Mouse (Mus musculus): ENCODE measurements around the gene Sv2c. TPM values are rescaled to one million over a fixed set of nuclear protein-coding genes. Genes with fewer than 3 reads are reported as not detected.

Sv2c gene
- polyA plus RNA-seq, 1 experiment from 2014 or later, result 0.77 TPM

DNA sequence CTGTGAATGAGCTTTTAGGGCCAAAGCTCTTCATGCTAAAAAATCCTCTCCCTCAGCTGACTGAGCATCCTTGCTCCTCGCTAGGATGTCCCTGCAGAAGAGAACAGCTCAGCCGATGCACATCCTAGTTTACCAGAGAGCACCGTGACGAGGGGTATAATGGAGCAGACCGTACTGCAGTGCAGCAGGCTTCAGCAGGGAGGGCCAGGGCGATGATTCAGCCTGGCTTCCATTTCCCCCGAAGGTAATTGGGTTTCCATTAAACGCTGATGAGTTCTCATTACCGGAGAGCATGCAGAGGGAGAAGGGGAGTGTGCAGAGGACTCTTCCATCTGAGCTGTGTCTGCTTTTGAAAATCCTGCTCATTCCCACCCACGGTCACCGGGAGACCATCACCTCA is 108.5 kb downstream of the Sv2c start:
- Histone ChIP-seq H3K27ac (ENCODE audit: low read length) (no peak overlapping the region), H3K4me1 (replicated peaks; ENCODE audit: control insufficient read depth, insufficient read depth, low read length) (no peaks in the 10 kb centered on the region), H3K36me3 (ENCODE audit: control insufficient read depth, insufficient read depth, low read length) (no peaks in the 10 kb centered on the region), H3K4me2 (ENCODE audit: low read depth, low read length) (no peak overlapping the region), H3K9me3 (ENCODE audit: control insufficient read depth, low read length) (no peaks in the 10 kb centered on the region), H3K27me3 (ENCODE audit: control insufficient read depth, insufficient read depth, low read depth, low read length) (no peaks in the 10 kb centered on the region), H3K9ac (ENCODE audit: low read length) (no peak overlapping the region), H3K4me3 (ENCODE audit: low read length) (no peak overlapping the region)
- WGBS, result 88% methylated on average over 11 of the region's 11 CpGs
- ATAC-seq (ENCODE audit: low read depth), result no peak

DNA sequence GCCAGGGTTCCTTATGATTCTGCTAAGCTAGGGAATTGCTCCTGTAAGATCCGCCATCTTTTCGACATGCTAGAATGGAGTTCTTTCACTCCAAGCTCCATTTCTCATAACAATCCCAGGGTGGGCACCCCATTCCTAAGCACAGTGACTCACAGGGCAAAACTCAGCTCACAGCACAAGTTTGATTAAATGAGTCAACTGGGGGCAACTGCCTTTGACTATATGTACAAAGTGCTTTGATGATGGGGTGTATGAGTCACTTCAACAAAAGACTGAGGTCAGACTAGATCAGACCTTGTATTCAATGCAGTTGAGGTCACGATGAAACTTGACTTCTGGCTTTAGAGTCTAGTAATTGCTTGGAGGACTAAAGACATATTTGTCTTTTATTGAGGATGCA is 116.9 kb downstream of the Sv2c start:
- WGBS, result 92% methylated on average over 3 of the region's 3 CpGs

DNA sequence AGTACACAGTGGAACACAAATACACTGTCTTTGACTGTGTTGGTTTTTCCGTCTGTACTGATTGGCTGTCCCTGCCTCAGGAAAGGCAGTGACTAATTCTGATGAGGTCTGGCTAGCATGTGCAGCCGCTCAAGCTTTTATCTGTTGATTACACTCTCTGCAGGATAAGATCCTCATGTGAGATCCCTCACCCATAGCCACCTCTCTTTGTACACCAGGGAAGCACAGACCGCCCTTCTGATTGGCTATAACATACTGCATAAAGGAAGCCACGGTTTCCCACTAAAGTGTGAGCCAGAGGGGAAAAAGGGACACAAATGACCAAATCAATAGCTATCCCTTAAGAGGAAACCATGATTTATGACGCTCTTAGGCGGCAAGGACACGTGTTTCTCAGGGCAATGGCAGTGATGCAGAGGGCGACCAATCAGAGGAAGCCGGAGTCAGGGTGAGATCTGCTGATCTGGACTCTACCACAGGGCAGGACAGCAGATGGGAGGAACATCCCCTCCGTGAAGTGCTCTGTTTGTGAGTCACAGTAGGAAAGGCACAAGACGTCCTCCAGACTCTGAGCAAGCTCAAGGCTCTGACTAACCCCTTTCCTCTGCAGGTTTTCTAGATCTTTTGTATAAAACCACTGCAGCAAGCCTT is 121.4 kb downstream of the Sv2c start:
- no peak overlapping the region for H3K4me2 ChIP-seq (ENCODE audit: low read depth, low read length)

More for the DNA sequence above, 116.9 kb downstream of the Sv2c start:
- H3K9ac ChIP-seq (ENCODE audit: low read length), result no peak overlapping the region
- no peak overlapping the region for H3K4me2 ChIP-seq (ENCODE audit: low read depth, low read length)
- no peaks in the 10 kb centered on the region for H3K4me1 ChIP-seq (replicated peaks; ENCODE audit: control insufficient read depth, insufficient read depth, low read length)
- H3K36me3 ChIP-seq (ENCODE audit: control insufficient read depth, insufficient read depth, low read length), result no peaks in the 10 kb centered on the region
- ATAC-seq (ENCODE audit: low read depth), result no peak
- H3K9me3 ChIP-seq (ENCODE audit: control insufficient read depth, low read length), result no peaks in the 10 kb centered on the region
- no peaks in the 10 kb centered on the region for H3K27me3 ChIP-seq (ENCODE audit: control insufficient read depth, insufficient read depth, low read depth, low read length)
- no peak overlapping the region for H3K4me3 ChIP-seq (ENCODE audit: low read length)
- no peak overlapping the region for H3K27ac ChIP-seq (ENCODE audit: low read length)

DNA sequence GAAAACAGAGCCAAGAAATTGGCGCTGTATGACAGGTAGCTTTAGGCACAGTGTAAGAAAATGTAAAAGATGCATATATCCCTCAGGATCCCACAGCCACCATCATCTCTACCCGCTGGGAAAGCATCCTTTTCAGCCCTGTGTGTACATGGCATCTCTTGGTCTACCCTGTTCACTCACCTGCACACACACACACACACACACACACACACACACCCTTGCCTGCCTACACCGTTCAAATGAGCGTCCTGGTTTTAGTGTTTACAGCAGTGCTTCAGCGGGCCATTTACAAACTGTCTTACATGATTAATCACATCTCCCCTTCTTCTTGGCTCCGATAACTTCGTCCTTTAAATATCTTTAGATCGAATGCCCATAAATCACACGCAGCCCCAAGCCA is 123.4 kb downstream of the Sv2c start:
- no peak overlapping the region for H3K4me2 ChIP-seq (ENCODE audit: low read depth, low read length)
- H3K27me3 ChIP-seq (ENCODE audit: control insufficient read depth, insufficient read depth, low read depth, low read length), result no peaks in the 10 kb centered on the region
- no peaks in the 10 kb centered on the region for H3K4me1 ChIP-seq (replicated peaks; ENCODE audit: control insufficient read depth, insufficient read depth, low read length)
- ATAC-seq (ENCODE audit: low read depth), result no peak
- H3K36me3 ChIP-seq (ENCODE audit: control insufficient read depth, insufficient read depth, low read length), result no peaks in the 10 kb centered on the region
- H3K4me3 ChIP-seq (ENCODE audit: low read length), result no peak overlapping the region
- H3K27ac ChIP-seq (ENCODE audit: low read length), result no peak overlapping the region
- H3K9me3 ChIP-seq (ENCODE audit: control insufficient read depth, low read length), result no peaks in the 10 kb centered on the region
- no peak overlapping the region for H3K9ac ChIP-seq (ENCODE audit: low read length)
- WGBS, result 45% methylated on average over 9 of the region's 9 CpGs

More for the DNA sequence above, 121.4 kb downstream of the Sv2c start:
- ATAC-seq (ENCODE audit: low read depth), result no peak
- Histone ChIP-seq H3K4me3 (ENCODE audit: low read length) (no peak overlapping the region), H3K27ac (ENCODE audit: low read length) (no peak overlapping the region), H3K9me3 (ENCODE audit: control insufficient read depth, low read length) (no peaks in the 10 kb centered on the region), H3K27me3 (ENCODE audit: control insufficient read depth, insufficient read depth, low read depth, low read length) (no peaks in the 10 kb centered on the region), H3K36me3 (ENCODE audit: control insufficient read depth, insufficient read depth, low read length) (no peaks in the 10 kb centered on the region), H3K9ac (ENCODE audit: low read length) (no peak overlapping the region), H3K4me1 (replicated peaks; ENCODE audit: control insufficient read depth, insufficient read depth, low read length) (no peaks in the 10 kb centered on the region)
- WGBS, result 33% methylated on average over 11 of the region's 11 CpGs

DNA sequence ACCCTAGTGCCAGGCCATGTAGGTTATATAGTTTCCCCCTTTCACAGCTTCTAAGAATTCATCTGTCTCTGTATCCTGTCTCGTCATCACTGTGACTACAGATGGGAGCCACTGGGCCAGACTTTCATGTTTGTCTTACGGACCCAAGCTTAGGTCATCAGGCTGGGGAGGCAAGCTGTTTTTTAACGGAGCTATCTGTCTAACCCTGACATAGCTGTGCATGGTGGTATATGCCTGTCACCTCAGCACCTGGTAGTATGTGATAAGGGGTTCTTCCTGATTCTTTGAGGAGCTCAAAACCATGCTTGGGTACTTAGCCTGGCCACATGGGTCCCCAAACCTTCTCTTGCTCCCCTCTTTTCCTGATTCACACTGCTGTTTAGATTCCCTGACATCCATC is 124.2 kb downstream of the Sv2c start:
- WGBS, result 57% methylated on average over 3 of the region's 3 CpGs
- H3K9me3 ChIP-seq (ENCODE audit: control insufficient read depth, low read length), result no peaks in the 10 kb centered on the region
- no peaks in the 10 kb centered on the region for H3K36me3 ChIP-seq (ENCODE audit: control insufficient read depth, insufficient read depth, low read length)
- no peaks in the 10 kb centered on the region for H3K4me1 ChIP-seq (replicated peaks; ENCODE audit: control insufficient read depth, insufficient read depth, low read length)
- H3K27ac ChIP-seq (ENCODE audit: low read length), result no peak overlapping the region
- no peak for ATAC-seq (ENCODE audit: low read depth)
- no peaks in the 10 kb centered on the region for H3K27me3 ChIP-seq (ENCODE audit: control insufficient read depth, insufficient read depth, low read depth, low read length)
- H3K4me2 ChIP-seq (ENCODE audit: low read depth, low read length), result no peak overlapping the region
- H3K4me3 ChIP-seq (ENCODE audit: low read length), result no peak overlapping the region
- no peak overlapping the region for H3K9ac ChIP-seq (ENCODE audit: low read length)

DNA sequence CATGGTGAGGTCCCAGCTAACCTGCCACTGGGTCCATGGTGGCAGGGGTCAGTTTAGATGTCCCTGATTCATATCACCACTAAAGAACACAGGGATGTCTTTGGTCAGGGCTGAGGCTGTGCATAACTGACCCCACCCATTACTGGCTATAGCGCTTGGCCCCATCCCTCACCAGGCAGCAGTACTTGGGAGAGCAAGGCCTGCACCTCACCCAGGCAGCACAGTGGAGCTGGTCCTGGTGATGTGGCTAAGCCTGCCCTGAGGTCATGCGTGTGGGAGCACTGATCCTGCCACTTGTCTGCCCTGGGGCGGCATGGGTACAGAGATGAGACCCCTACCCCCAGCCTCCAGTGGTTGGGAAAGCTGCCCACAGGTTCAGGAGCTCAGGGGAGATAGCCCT is 128.8 kb downstream of the Sv2c start:
- H3K27ac ChIP-seq (ENCODE audit: low read length), result no peak overlapping the region
- ATAC-seq (ENCODE audit: low read depth), result peak; percentile 31; the same call in 1 of the 2 replicates
- WGBS, result 89% methylated on average over 3 of the region's 3 CpGs

DNA sequence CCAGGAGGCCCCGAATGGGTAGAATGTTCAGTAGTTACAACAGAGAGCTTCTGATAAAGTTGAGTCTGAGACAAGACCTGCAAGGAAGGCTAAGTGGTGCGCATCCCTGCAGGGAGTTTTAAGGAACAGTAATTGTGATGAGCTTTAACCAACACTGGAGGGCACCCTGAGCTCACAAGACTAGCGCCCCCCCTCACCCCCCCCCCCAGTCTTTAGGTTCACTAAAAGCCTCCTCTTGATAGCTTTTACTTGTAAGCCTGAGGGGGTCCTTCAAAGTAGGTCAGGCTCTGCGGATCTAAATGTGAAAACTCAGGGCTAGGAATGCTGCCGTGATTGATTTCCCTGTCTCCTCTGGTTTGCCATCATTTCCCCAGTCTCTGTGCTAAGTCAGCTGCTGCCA is 129.9 kb downstream of the Sv2c start:
- no peak overlapping the region for H3K27ac ChIP-seq (ENCODE audit: low read length)
- H3K4me1 ChIP-seq (replicated peaks; ENCODE audit: control insufficient read depth, insufficient read depth, low read length), result no peaks in the 10 kb centered on the region
- H3K9ac ChIP-seq (ENCODE audit: low read length), result no peak overlapping the region
- 28% methylated on average over 5 of the region's 5 CpGs for WGBS
- H3K27me3 ChIP-seq (ENCODE audit: control insufficient read depth, insufficient read depth, low read depth, low read length), result no peaks in the 10 kb centered on the region
- no peak for ATAC-seq (ENCODE audit: low read depth)
- H3K9me3 ChIP-seq (ENCODE audit: control insufficient read depth, low read length), result no peaks in the 10 kb centered on the region
- no peak overlapping the region for H3K4me2 ChIP-seq (ENCODE audit: low read depth, low read length)
- H3K4me3 ChIP-seq (ENCODE audit: low read length), result no peak overlapping the region
- no peaks in the 10 kb centered on the region for H3K36me3 ChIP-seq (ENCODE audit: control insufficient read depth, insufficient read depth, low read length)

More for the DNA sequence above, 128.8 kb downstream of the Sv2c start:
- H3K36me3 ChIP-seq (ENCODE audit: control insufficient read depth, insufficient read depth, low read length), result no peaks in the 10 kb centered on the region
- no peak overlapping the region for H3K4me3 ChIP-seq (ENCODE audit: low read length)
- H3K9me3 ChIP-seq (ENCODE audit: control insufficient read depth, low read length), result no peaks in the 10 kb centered on the region
- H3K4me1 ChIP-seq (replicated peaks; ENCODE audit: control insufficient read depth, insufficient read depth, low read length), result no peaks in the 10 kb centered on the region
- H3K4me2 ChIP-seq (ENCODE audit: low read depth, low read length), result no peak overlapping the region
- no peaks in the 10 kb centered on the region for H3K27me3 ChIP-seq (ENCODE audit: control insufficient read depth, insufficient read depth, low read depth, low read length)
- H3K9ac ChIP-seq (ENCODE audit: low read length), result no peak overlapping the region

DNA sequence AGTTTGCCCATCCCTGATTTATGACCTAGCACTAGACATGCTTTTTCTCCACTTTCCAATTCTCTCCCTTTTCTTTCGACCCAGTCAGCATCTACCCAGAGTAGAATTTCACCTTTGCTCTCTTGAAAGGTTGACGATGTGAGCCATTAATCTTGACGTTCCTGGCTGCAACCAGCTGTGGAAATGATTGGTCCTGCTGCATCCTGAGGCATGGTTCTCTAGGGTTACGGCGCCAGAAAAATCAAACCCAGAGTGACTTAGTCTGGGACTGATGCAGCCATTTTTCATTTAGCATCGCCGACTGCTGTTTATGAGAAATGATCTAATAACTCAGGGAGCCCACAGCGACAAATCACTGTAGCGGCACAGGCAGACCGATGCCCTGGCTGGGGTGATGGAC is 133.0 kb downstream of the Sv2c start:
- WGBS, result 52% methylated on average over 10 of the region's 10 CpGs
- H3K4me2 ChIP-seq (ENCODE audit: low read depth, low read length), result no peak overlapping the region
- H3K4me3 ChIP-seq (ENCODE audit: low read length), result no peak overlapping the region
- no peak for ATAC-seq (ENCODE audit: low read depth)
- peaks cover 2% of the 10 kb centered on the region; the same call in 1 of the 2 replicates for H3K9me3 ChIP-seq (ENCODE audit: control insufficient read depth, low read length)
- H3K4me1 ChIP-seq (replicated peaks; ENCODE audit: control insufficient read depth, insufficient read depth, low read length), result no peaks in the 10 kb centered on the region
- H3K27ac ChIP-seq (ENCODE audit: low read length), result no peak overlapping the region
- no peak overlapping the region for H3K9ac ChIP-seq (ENCODE audit: low read length)
- H3K36me3 ChIP-seq (ENCODE audit: control insufficient read depth, insufficient read depth, low read length), result no peaks in the 10 kb centered on the region
- no peaks in the 10 kb centered on the region for H3K27me3 ChIP-seq (ENCODE audit: control insufficient read depth, insufficient read depth, low read depth, low read length)

DNA sequence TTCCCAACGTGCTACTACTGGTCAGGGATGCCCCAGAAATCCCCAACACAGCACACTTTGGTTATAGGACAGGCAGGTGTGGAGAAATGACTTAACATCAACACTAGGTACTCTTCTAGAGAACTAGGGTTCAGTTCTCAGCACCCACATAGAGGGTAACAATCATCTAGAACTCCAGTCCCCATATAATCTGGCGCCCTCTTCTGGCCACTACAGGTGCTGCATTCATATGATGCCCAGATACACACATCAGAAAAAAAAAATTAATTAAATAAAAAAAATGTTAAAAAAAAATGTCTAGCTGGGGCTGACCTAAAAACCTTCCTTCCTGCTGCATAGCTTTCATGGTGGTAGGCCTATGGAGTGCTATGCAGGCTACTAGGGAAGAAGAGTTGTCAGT is 135.1 kb downstream of the Sv2c start:
- Histone ChIP-seq H3K36me3 (ENCODE audit: control insufficient read depth, insufficient read depth, low read length) (no peaks in the 10 kb centered on the region), H3K9me3 (ENCODE audit: control insufficient read depth, low read length) (peaks cover 2% of the 10 kb centered on the region; the same call in 1 of the 2 replicates), H3K27me3 (ENCODE audit: control insufficient read depth, insufficient read depth, low read depth, low read length) (no peaks in the 10 kb centered on the region), H3K4me1 (replicated peaks; ENCODE audit: control insufficient read depth, insufficient read depth, low read length) (no peaks in the 10 kb centered on the region), H3K4me2 (ENCODE audit: low read depth, low read length) (no peak overlapping the region), H3K4me3 (ENCODE audit: low read length) (no peak overlapping the region), H3K27ac (ENCODE audit: low read length) (no peak overlapping the region), H3K9ac (ENCODE audit: low read length) (no peak overlapping the region)
- no peak for ATAC-seq (ENCODE audit: low read depth)
- 48% methylated on average over 2 of the region's 2 CpGs for WGBS

All from lung, embryonic 16.5 days (tissue).